Mouse (Mus musculus) retina, adult 2 months (tissue): ENCODE results near the gene Abhd12.
"Not testable (repeated sequence)": the region's sequence is repeated elsewhere in the genome, so short reads cannot be mapped to it uniquely, and the experiment has no call there.

ENCODE experiments used
- DNase-seq: peaks from one replicate; pipeline ENCODE4 v3.0.0-alpha.2; 2012; ENCODE audit warnings: low read depth, low spot score

Gene Abhd12

GRCm38 (mm10) chr2:150909429-150910039, 5.0 kb upstream of the Abhd12 start:
- DNase-seq: peak; percentile 87

GRCm38 (mm10) chr2:150908881-150909280, 4.3 kb upstream of the Abhd12 start:
- not testable (repeated sequence) for DNase-seq

GRCm38 (mm10) chr2:150904936-150905450, 452 bp upstream of the Abhd12 start, which contains the start of gene Gins1:
Gene Gins1 (plus strand): TSS chr2:150905400.
- DNase-seq: no peak

- no peak for DNase-seq
Observed at GRCm38 (mm10) chr2:150902347-150902746, 2.2 kb downstream of the Abhd12 start.

GRCm38 (mm10) chr2:150900341-150900740, 4.2 kb downstream of the Abhd12 start:
- no peak for DNase-seq

GRCm38 (mm10) chr2:150895691-150896252, 8.8 kb downstream of the Abhd12 start:
- DNase-seq: no peak

- DNase-seq: no peak
Observed at GRCm38 (mm10) chr2:150894617-150895267, 9.8 kb downstream of the Abhd12 start.

GRCm38 (mm10) chr2:150887370-150887769, 17.2 kb downstream of the Abhd12 start:
- DNase-seq: no peak

GRCm38 (mm10) chr2:150886315-150886714, 18.2 kb downstream of the Abhd12 start:
- no peak for DNase-seq

- DNase-seq: no peak
Observed at GRCm38 (mm10) chr2:150885814-150886213, 18.7 kb downstream of the Abhd12 start.

GRCm38 (mm10) chr2:150884779-150885110, 19.8 kb downstream of the Abhd12 start:
- no peak for DNase-seq

GRCm38 (mm10) chr2:150884075-150884778, 20.3 kb downstream of the Abhd12 start:
- no peak for DNase-seq

- DNase-seq: no peak
Observed at GRCm38 (mm10) chr2:150877561-150877960, 27.0 kb downstream of the Abhd12 start.

- no peak for DNase-seq
Observed at GRCm38 (mm10) chr2:150875226-150875625, 29.3 kb downstream of the Abhd12 start.

GRCm38 (mm10) chr2:150874508-150874907, 30.0 kb downstream of the Abhd12 start:
- DNase-seq: no peak

GRCm38 (mm10) chr2:150869446-150869845, 35.1 kb downstream of the Abhd12 start:
- DNase-seq: no peak

GRCm38 (mm10) chr2:150867021-150867420, 37.5 kb downstream of the Abhd12 start:
- DNase-seq: no peak

- DNase-seq: no peak
Observed at GRCm38 (mm10) chr2:150861128-150861527, 43.4 kb downstream of the Abhd12 start.

GRCm38 (mm10) chr2:150859709-150860470, 44.7 kb downstream of the Abhd12 start:
- DNase-seq: no peak

- DNase-seq: no peak
Observed at GRCm38 (mm10) chr2:150858724-150859487, 45.6 kb downstream of the Abhd12 start.

GRCm38 (mm10) chr2:150855186-150855585, 49.4 kb downstream of the Abhd12 start:
- DNase-seq: no peak
